Mouse (Mus musculus): ENCODE results near the gene Stam2.

GRCm38 (mm10) chr2:52779987-52780386 lies 37.9 kb upstream of the Stam2 start:
- TF ChIP-seq TAL1 (IDR thresholded peaks at IDR 0.05; ENCODE audit: low read length) (no peak), GATA1 (IDR thresholded peaks at IDR 0.05; ENCODE audit: low read length) (no peak)

Data from erythroblast, embryonic 14.5 days (primary cell).